Mouse (Mus musculus): ENCODE measurements around the gene Svs1.

- TF ChIP-seq POLR2A (IDR thresholded peaks at IDR 0.05; ENCODE audit: extremely low read depth, insufficient read depth, low read length) (no peak), CTCF (IDR thresholded peaks at IDR 0.05; ENCODE audit: low read depth, low read length) (no peak)
These were observed 44.6 kb downstream of the Svs1 start for GRCm38 (mm10) chr6:49031230-49031629.

All from liver, adult 2 months (tissue).